Mouse (Mus musculus) heart, postnatal 0 days (tissue): Measurements from ENCODE around the gene Smim22. TPM values are rescaled to one million over a fixed set of nuclear protein-coding genes. Genes with fewer than 3 reads are reported as not detected.
A peak's percentile ranks its signal among the peaks of the same experiment; 100 is the strongest.

ENCODE experiments used
- ATAC-seq: fragments of 200-750 bp; cut with Nextera tagmentation; 2 replicates; pipeline ENCODE4 v1.8.0; 2017; ENCODE audit warnings: low read depth, moderate number of reproducible peaks, moderate library complexity; ENCODE audit not compliant: insufficient read depth
- DNase-seq: peaks from one replicate; pipeline ENCODE4 v3.0.0-alpha.2; 2016; ENCODE audit warnings: low spot score
- H3K27ac ChIP-seq: fragments of 300-500 bp; sonication (generic); 2 replicates; pipeline ENCODE4 v1.5.1; 2014; ENCODE audit warnings: low read depth, mild to moderate bottlenecking
- H3K27me3 ChIP-seq: fragments of 300-500 bp; sonication (generic); 2 replicates; pipeline ENCODE4 v1.6.1; 2014; ENCODE audit warnings: low read length, mixed read lengths; ENCODE audit not compliant: control insufficient read depth, insufficient read depth
- H3K36me3 ChIP-seq: fragments of 300-500 bp; sonication (generic); replicated peaks from 2 replicates; pipeline ENCODE4 v1.6.1; 2014; ENCODE audit warnings: low read length, mixed read lengths; ENCODE audit not compliant: control insufficient read depth, insufficient read depth
- H3K4me1 ChIP-seq: fragments of 300-500 bp; sonication (generic); 2 replicates; pipeline ENCODE4 v1.6.1; 2014; ENCODE audit warnings: antibody characterized with exemption; ENCODE audit not compliant: control insufficient read depth, insufficient read depth
- H3K4me2 ChIP-seq: fragments of 300-500 bp; sonication (generic); 2 replicates; pipeline ENCODE4 v1.6.1; 2014; ENCODE audit warnings: low read depth, mild to moderate bottlenecking, low read length, moderate library complexity
- H3K4me3 ChIP-seq: fragments of 300-500 bp; sonication (generic); 2 replicates; pipeline ENCODE4 v1.5.1; 2014; ENCODE audit warnings: low read depth, low read length
- H3K9ac ChIP-seq: fragments of 300-500 bp; sonication (generic); replicated peaks from 2 replicates; pipeline ENCODE4 v1.6.1; 2014; ENCODE audit warnings: low read depth, low read length, mixed read lengths
- H3K9me3 ChIP-seq: fragments of 300-500 bp; sonication (generic); replicated peaks from 2 replicates; pipeline ENCODE4 v1.6.1; 2016; ENCODE audit warnings: low read length; ENCODE audit not compliant: control insufficient read depth
- CTCF ChIP-seq: IDR thresholded peaks from 2 replicates; pipeline ENCODE4 v1.5.1; 2016; ENCODE audit warnings: antibody characterized with exemption, control low read depth, low read depth
- EP300 ChIP-seq: IDR thresholded peaks from 2 replicates; pipeline ENCODE4 v1.6.1; 2016; ENCODE audit warnings: antibody characterized with exemption, low read depth
- WGBS: fragments of 180-500 bp; shearing (Covaris S2); extraction: QIAGEN DNeasy Blood & Tissue Kit; methylation state at CpG from one replicate; pipeline ENCODE4 v1.1.7; 2014; 5-methylcytosine and 5-hydroxymethylcytosine counted together
- polyA plus RNA-seq: library from polyadenylated mRNA; unstranded; fragments of >200 nt; fragmentation: Nextera tagmentation; extraction: Ambion mirVana; gene quantifications from 2 replicates; pipeline ENCODE4 v1.2.1, GENCODE M21; 2015
- total RNA-seq: library from RNA; depleted of rRNA; stranded (reverse); fragments of >200 nt; gene quantifications from 2 replicates; pipeline ENCODE4 v1.2.3, GENCODE M21; 2014; ENCODE audit warnings: low replicate concordance

Smim22 gene
- total and polyA plus RNA-seq, 2 experiments from 2014 or later: 2.5 TPM; not detected in 1

- no peaks in the 10 kb centered on the region for H3K9me3 ChIP-seq
- TF ChIP-seq CTCF: no peak
- TF ChIP-seq EP300: no peak
- 75% methylated on average over 4 of the region's 4 CpGs for WGBS
- no peak overlapping the region for H3K4me3 ChIP-seq
- H3K36me3 ChIP-seq: no peaks in the 10 kb centered on the region
- no peak overlapping the region for H3K27ac ChIP-seq
- peaks cover 6% of the 10 kb centered on the region; the same call in 1 of the 2 replicates for H3K4me1 ChIP-seq
- H3K9ac ChIP-seq: no peak overlapping the region
- no peak overlapping the region for H3K4me2 ChIP-seq
- DNase-seq (no peak), ATAC-seq (no peak)
- no peaks in the 10 kb centered on the region for H3K27me3 ChIP-seq
Measured at GRCm38 (mm10) chr16:4993276-4993675, 13.8 kb upstream of the Smim22 start.

- H3K27ac ChIP-seq: no peak within 1 kb of the TSS
Measured at GRCm38 (mm10) chr16:4997553-4997952, 9.5 kb upstream of the Smim22 start, which contains the start of gene Sept12. Gene Sept12, minus strand, starts transcription at chr16:4997852.

GRCm38 (mm10) chr16:4998984-4999383, 8.1 kb upstream of the Smim22 start:
- H3K4me2 ChIP-seq: no peak overlapping the region
- no peak overlapping the region for H3K9ac ChIP-seq
- WGBS: 70% methylated on average over 1 of the region's 1 CpGs
- ATAC-seq (no peak), DNase-seq (no peak)
- H3K4me1 ChIP-seq: peaks cover 6% of the 10 kb centered on the region; the same call in 1 of the 2 replicates
- no peaks in the 10 kb centered on the region for H3K36me3 ChIP-seq
- no peaks in the 10 kb centered on the region for H3K27me3 ChIP-seq
- no peak overlapping the region for H3K4me3 ChIP-seq
- no peak for TF ChIP-seq EP300
- no peak for TF ChIP-seq CTCF
- H3K9me3 ChIP-seq: no peaks in the 10 kb centered on the region
- no peak overlapping the region for H3K27ac ChIP-seq

More at GRCm38 (mm10) chr16:4997553-4997952, 9.5 kb upstream of the Smim22 start, which contains the start of gene Sept12:
- H3K4me3 ChIP-seq: no peak within 1 kb of the TSS
- H3K4me2 ChIP-seq: no peak within 1 kb of the TSS
- no peaks in the 10 kb centered on the region for H3K36me3 ChIP-seq
- no peaks in the 10 kb centered on the region for H3K9me3 ChIP-seq
- DNase-seq (no peak), ATAC-seq (peak; percentile 49)
- TF ChIP-seq EP300: no peak
- no peak for TF ChIP-seq CTCF
- no peaks in the 10 kb centered on the region for H3K27me3 ChIP-seq
- 24% methylated on average over 3 of the region's 3 CpGs for WGBS
- no peak within 1 kb of the TSS for H3K9ac ChIP-seq
- peaks cover 6% of the 10 kb centered on the region; the same call in 1 of the 2 replicates for H3K4me1 ChIP-seq

GRCm38 (mm10) chr16:5000611-5001010, 6.5 kb upstream of the Smim22 start:
- Histone ChIP-seq H3K4me2 (no peak overlapping the region), H3K36me3 (no peaks in the 10 kb centered on the region), H3K4me1 (peaks cover 6% of the 10 kb centered on the region; the same call in 1 of the 2 replicates), H3K9me3 (no peaks in the 10 kb centered on the region), H3K9ac (no peak overlapping the region), H3K27me3 (no peaks in the 10 kb centered on the region), H3K4me3 (no peak overlapping the region), H3K27ac (no peak overlapping the region)
- DNase-seq (no peak), ATAC-seq (no peak)
- TF ChIP-seq EP300: no peak
- no peak for TF ChIP-seq CTCF
- 65% methylated on average over 3 of the region's 3 CpGs for WGBS

- no peak for ATAC-seq
- Histone ChIP-seq H3K36me3 (0 out of 2 replicates have a peak, but pooled peaks cover 5% of the 10 kb centered on the region), H3K9me3 (no peaks in the 10 kb centered on the region), H3K27ac (no peak overlapping the region), H3K4me3 (no peak overlapping the region), H3K9ac (no peak overlapping the region), H3K4me1 (0 out of 2 replicates have a peak, but pooled peaks cover 3% of the 10 kb centered on the region), H3K4me2 (no peak overlapping the region), H3K27me3 (no peaks in the 10 kb centered on the region)
- 72% methylated on average over 6 of the region's 6 CpGs for WGBS
- no peak for DNase-seq
- no peak for TF ChIP-seq EP300
- no peak for TF ChIP-seq CTCF
Measured at GRCm38 (mm10) chr16:5007492-5007891, 404 bp downstream of the Smim22 start.

- 84% methylated on average over 12 of the region's 12 CpGs for WGBS
Measured at GRCm38 (mm10) chr16:5008076-5008475, 988 bp downstream of the Smim22 start.

More at GRCm38 (mm10) chr16:5008076-5008475, 988 bp downstream of the Smim22 start:
- Histone ChIP-seq H3K4me1 (0 out of 2 replicates have a peak, but pooled peaks cover 6% of the 10 kb centered on the region), H3K9ac (no peak overlapping the region), H3K27ac (no peak overlapping the region), H3K9me3 (no peaks in the 10 kb centered on the region), H3K36me3 (0 out of 2 replicates have a peak, but pooled peaks cover 5% of the 10 kb centered on the region), H3K27me3 (no peaks in the 10 kb centered on the region), H3K4me3 (no peak overlapping the region), H3K4me2 (no peak overlapping the region)
- DNase-seq (no peak), ATAC-seq (no peak)
- no peak for TF ChIP-seq CTCF
- TF ChIP-seq EP300: no peak
